8 mouse cellular contexts compared by ENCODE assay signal in genomic region chr14:54260196-54260595, GRCm38 (mm10). TPM values are rescaled to one million over a fixed set of nuclear protein-coding genes. Genes with fewer than 3 reads are reported as not detected.
A peak's percentile ranks its signal among the peaks of the same experiment; 100 is the strongest.
DNase-seq lines count a peak whose midpoint lies in the region; ATAC-seq and TF ChIP-seq lines count a peak whose summit lies in the region.

No protein-coding gene starts in this region.

- no peak for TF ChIP-seq CTCF in bone marrow, adult 2 months (IDR thresholded peaks at IDR 0.05; ENCODE audit: control insufficient read depth, insufficient read depth, low read length)

- H3K9ac ChIP-seq in kidney, embryonic 16.5 days (replicated peaks; ENCODE audit: low read length) = peak overlapping the region; percentile 67
- peak overlapping the region; percentile 68; the same call in 1 of the 2 replicates for H3K9ac ChIP-seq in hindbrain, embryonic 13.5 days
- H3K9ac ChIP-seq in midbrain, embryonic 15.5 days = no peak overlapping the region

- no peak overlapping the region for H3K27ac ChIP-seq in kidney, embryonic 16.5 days (ENCODE audit: low read length)
- no peak overlapping the region for H3K27ac ChIP-seq in bone marrow, adult 2 months (ENCODE audit: control insufficient read depth, insufficient read depth, low read depth, low read length, poor library complexity)
- H3K27ac ChIP-seq in hindbrain, embryonic 13.5 days = no peak overlapping the region
- H3K27ac ChIP-seq in midbrain, embryonic 15.5 days = no peak overlapping the region

- no peaks in the 10 kb centered on the region for H3K27me3 ChIP-seq in kidney, embryonic 16.5 days (ENCODE audit: insufficient read depth, low read length)
- peaks cover 8% of the 10 kb centered on the region; the same call in 1 of the 2 replicates for H3K27me3 ChIP-seq in hindbrain, embryonic 13.5 days
- H3K27me3 ChIP-seq in midbrain, embryonic 15.5 days (replicated peaks) = no peaks in the 10 kb centered on the region

- H3K4me3 ChIP-seq in kidney, embryonic 16.5 days (ENCODE audit: low read length) = peak overlapping the region; percentile 57
- peak overlapping the region; percentile 15 for H3K4me3 ChIP-seq in bone marrow, adult 2 months (replicated peaks; ENCODE audit: control insufficient read depth, low read depth, low read length)
- peak overlapping the region; percentile 48 for H3K4me3 ChIP-seq in hindbrain, embryonic 13.5 days
- no peak overlapping the region for H3K4me3 ChIP-seq in midbrain, embryonic 15.5 days

- H3K4me1 ChIP-seq in kidney, embryonic 16.5 days (ENCODE audit: insufficient read depth, low read length) = peaks cover 21% of the 10 kb centered on the region; the same call in 1 of the 2 replicates
- peaks cover 1% of the 10 kb centered on the region; the same call in 1 of the 2 replicates for H3K4me1 ChIP-seq in bone marrow, adult 2 months (ENCODE audit: control insufficient read depth, insufficient read depth, low read length)
- H3K4me1 ChIP-seq in hindbrain, embryonic 13.5 days (replicated peaks) = peaks cover 18% of the 10 kb centered on the region
- H3K4me1 ChIP-seq in midbrain, embryonic 15.5 days = peaks cover 15% of the 10 kb centered on the region

- no peaks in the 10 kb centered on the region for H3K9me3 ChIP-seq in kidney, embryonic 16.5 days (ENCODE audit: low read length)
- H3K9me3 ChIP-seq in hindbrain, embryonic 13.5 days = no peaks in the 10 kb centered on the region
- no peaks in the 10 kb centered on the region for H3K9me3 ChIP-seq in midbrain, embryonic 15.5 days

- no peak for ATAC-seq in kidney, embryonic 16.5 days (ENCODE audit: low FRiP score, low TSS enrichment)
- no peak for ATAC-seq in hindbrain, embryonic 13.5 days (ENCODE audit: low FRiP score)
- ATAC-seq in midbrain, embryonic 15.5 days (replicated peaks) = 0 out of 2 replicates have a peak, but pooled peaks have one; percentile 25

- peak overlapping the region; percentile 82 for H3K4me2 ChIP-seq in kidney, embryonic 16.5 days (replicated peaks; ENCODE audit: low read depth, low read length)
- peak overlapping the region; percentile 79 for H3K4me2 ChIP-seq in hindbrain, embryonic 13.5 days
- H3K4me2 ChIP-seq in midbrain, embryonic 15.5 days = peak overlapping the region; percentile 86

- WGBS in kidney, embryonic 16.5 days = 62% methylated on average over 2 of the region's 2 CpGs
- 35% methylated on average over 2 of the region's 2 CpGs for WGBS in bone marrow, adult 2 months
- whole genome bisulfite sequencing in hindbrain, embryonic 13.5 days = 75% methylated on average over 2 of the region's 2 CpGs
- WGBS in midbrain, embryonic 15.5 days = 75% methylated on average over 2 of the region's 2 CpGs

- no peak for DNase-seq in kidney, adult 8-10 months
- no peak for DNase-seq in ovary, postnatal 36 days (ENCODE audit: low spot score)
- DNase-seq in thymus, postnatal 14 days = no peak
- no peak for DNase-seq in yolk sac, embryonic 10.5 days (ENCODE audit: low spot score)

- TF ChIP-seq POLR2A in bone marrow, adult 2 months (IDR thresholded peaks at IDR 0.05; ENCODE audit: borderline replicate concordance, control insufficient read depth, low read depth, low read length) = no peak

- H3K36me3 ChIP-seq in kidney, embryonic 16.5 days (ENCODE audit: insufficient read depth, low read length) = peaks cover 11% of the 10 kb centered on the region; the same call in 1 of the 2 replicates
- H3K36me3 ChIP-seq in hindbrain, embryonic 13.5 days = peaks cover 10% of the 10 kb centered on the region
- no peaks in the 10 kb centered on the region for H3K36me3 ChIP-seq in midbrain, embryonic 15.5 days (replicated peaks)

RNA-seq across cellular contexts. Expression of gene Abhd4, which starts 6.2 kb away (rescaled TPM):
- polyA plus RNA-seq in kidney, embryonic 16.5 days (2015; fragmentation: Nextera tagmentation; extraction: Ambion mirVana) = 80.3 and 86.2 TPM in 2 replicates
- 24.7 and 29.9 TPM in 2 replicates for polyA plus RNA-seq in bone marrow, adult 2 months (2011; ENCODE audit: insufficient read depth, insufficient read length, low replicate concordance, missing spikeins)
- 58.2 and 58.7 TPM in 2 replicates for polyA plus RNA-seq in hindbrain, embryonic 13.5 days (2015; fragmentation: Nextera tagmentation; extraction: Ambion mirVana)
- polyA plus RNA-seq in midbrain, embryonic 15.5 days (2015; fragmentation: Nextera tagmentation; extraction: Ambion mirVana) = 45.9 and 53.2 TPM in 2 replicates

RNA-seq across cellular contexts. Expression of gene Dad1, which starts 6.3 kb away (rescaled TPM):
- 422 and 474 TPM in 2 replicates for polyA plus RNA-seq in kidney, embryonic 16.5 days (2015; fragmentation: Nextera tagmentation; extraction: Ambion mirVana)
- 45.6 and 54.9 TPM in 2 replicates for polyA plus RNA-seq in bone marrow, adult 2 months (2011; ENCODE audit: insufficient read depth, insufficient read length, low replicate concordance, missing spikeins)
- 343 and 348 TPM in 2 replicates for polyA plus RNA-seq in hindbrain, embryonic 13.5 days (2015; fragmentation: Nextera tagmentation; extraction: Ambion mirVana)
- polyA plus RNA-seq in midbrain, embryonic 15.5 days (2015; fragmentation: Nextera tagmentation; extraction: Ambion mirVana) = 329 and 335 TPM in 2 replicates

RNA-seq across cellular contexts. Expression of gene Olfr49, which starts 24.5 kb away (rescaled TPM):
- polyA plus RNA-seq in kidney, embryonic 16.5 days (2015; fragmentation: Nextera tagmentation; extraction: Ambion mirVana) = not detected in 2 replicates
- polyA plus RNA-seq in bone marrow, adult 2 months (2011; ENCODE audit: insufficient read depth, insufficient read length, low replicate concordance, missing spikeins) = not detected in 2 replicates
- not detected in 2 replicates for polyA plus RNA-seq in hindbrain, embryonic 13.5 days (2015; fragmentation: Nextera tagmentation; extraction: Ambion mirVana)
- polyA plus RNA-seq in midbrain, embryonic 15.5 days (2015; fragmentation: Nextera tagmentation; extraction: Ambion mirVana) = not detected in 2 replicates
